Mouse (Mus musculus) kidney, adult 18-20 months (tissue): Measurements from ENCODE around the gene Ppif.

ENCODE experiments used
- DNase-seq: peaks from one replicate; pipeline ENCODE4 v3.0.0; 2021

Gene Ppif

DNA sequence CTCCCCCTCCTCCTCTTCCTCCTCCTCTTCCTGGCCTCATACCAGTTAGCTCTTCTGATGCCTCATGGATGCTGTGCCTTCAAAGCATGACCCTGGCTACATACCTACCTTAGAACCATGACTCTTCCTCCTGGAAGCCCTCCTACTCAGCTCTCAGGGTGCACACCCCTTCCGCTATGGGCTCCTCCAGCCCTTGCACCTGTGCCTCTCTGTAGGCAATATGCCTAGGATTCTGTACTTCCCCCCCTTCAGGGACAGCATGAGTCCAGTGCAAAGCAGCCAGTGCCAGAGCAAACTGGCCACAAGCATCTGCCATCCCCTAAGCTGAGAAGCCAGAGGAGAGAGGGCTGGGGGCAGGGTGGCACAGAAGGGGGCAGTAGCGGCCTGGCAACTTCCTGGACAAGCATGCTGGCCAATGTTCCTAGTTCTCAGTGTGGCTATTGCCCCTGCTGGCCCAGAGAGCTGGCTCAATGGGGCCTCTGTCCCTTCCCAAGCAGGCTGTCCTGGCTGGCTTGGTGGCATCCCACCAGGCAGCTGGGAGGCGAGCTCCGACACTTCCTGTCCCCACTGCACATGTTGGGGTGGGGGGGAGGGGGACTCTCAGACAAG, 46.1 kb downstream of the Ppif start:
- DNase-seq = no peak

GRCm38 (mm10) chr14:25741211-25741610, 47.3 kb downstream of the Ppif start:
- DNase-seq = no peak

GRCm38 (mm10) chr14:25741840-25742367, 48.0 kb downstream of the Ppif start:
- DNase-seq = no peak

DNA sequence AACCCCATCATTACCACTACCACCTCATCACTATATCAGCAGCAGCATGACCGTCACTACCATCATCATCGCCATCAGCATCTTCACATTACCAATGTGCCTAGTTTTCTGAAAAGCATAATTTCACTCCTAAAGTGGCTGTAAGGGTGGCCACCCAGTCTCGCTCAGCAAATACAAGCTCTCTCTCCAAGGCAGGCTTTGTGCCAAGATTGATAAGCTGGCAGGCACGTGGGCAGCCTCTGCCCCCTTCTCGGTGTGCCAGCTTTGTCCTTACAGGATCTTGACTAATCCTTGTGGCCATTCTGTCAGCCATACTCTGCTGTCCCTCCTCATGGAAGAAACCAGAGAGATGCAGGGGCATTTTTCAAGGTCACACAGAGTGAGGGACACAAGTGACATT, 49.0 kb downstream of the Ppif start:
- no peak for DNase-seq

DNA sequence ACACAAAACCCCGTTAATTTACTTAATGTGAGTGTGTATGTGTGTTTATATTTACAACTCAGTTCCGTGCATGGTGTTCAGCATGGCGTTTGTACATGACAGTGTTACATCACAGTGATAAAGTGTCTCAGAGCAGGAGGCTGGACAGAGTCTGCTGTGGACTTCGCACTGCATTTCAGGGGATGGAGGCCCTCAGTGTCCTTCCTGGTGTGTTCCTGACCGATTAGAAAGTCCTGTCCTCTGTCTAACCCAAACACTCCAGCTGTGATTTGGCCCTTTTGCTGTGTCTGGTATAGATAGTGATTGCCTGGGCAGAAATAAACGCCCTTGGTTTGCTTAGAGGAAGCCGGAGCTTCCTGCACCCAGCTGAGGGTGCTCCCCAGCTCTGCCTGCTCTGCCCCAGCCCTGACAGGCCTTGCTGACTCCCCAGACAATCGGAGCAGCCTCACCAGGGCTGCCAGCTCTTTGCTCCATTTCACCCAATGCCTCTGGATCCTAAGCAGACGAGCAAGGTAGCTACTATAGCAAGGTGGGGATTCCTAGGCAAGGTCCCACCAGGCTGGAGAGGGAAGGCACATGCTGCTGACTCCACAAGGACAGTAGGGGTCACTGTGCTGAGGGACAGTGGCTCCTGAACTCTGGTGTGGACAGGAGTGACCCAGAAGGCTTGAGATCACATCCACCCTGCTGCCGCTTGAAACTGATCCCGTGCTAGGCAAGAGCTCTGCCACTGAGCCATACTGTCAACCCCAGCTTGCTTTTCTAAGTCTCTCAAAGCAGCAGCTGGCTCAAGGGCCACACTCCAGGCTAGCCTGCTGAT, 51.6 kb downstream of the Ppif start:
- DNase-seq = no peak

GRCm38 (mm10) chr14:25746371-25746770, 52.4 kb downstream of the Ppif start:
- no peak for DNase-seq

DNA sequence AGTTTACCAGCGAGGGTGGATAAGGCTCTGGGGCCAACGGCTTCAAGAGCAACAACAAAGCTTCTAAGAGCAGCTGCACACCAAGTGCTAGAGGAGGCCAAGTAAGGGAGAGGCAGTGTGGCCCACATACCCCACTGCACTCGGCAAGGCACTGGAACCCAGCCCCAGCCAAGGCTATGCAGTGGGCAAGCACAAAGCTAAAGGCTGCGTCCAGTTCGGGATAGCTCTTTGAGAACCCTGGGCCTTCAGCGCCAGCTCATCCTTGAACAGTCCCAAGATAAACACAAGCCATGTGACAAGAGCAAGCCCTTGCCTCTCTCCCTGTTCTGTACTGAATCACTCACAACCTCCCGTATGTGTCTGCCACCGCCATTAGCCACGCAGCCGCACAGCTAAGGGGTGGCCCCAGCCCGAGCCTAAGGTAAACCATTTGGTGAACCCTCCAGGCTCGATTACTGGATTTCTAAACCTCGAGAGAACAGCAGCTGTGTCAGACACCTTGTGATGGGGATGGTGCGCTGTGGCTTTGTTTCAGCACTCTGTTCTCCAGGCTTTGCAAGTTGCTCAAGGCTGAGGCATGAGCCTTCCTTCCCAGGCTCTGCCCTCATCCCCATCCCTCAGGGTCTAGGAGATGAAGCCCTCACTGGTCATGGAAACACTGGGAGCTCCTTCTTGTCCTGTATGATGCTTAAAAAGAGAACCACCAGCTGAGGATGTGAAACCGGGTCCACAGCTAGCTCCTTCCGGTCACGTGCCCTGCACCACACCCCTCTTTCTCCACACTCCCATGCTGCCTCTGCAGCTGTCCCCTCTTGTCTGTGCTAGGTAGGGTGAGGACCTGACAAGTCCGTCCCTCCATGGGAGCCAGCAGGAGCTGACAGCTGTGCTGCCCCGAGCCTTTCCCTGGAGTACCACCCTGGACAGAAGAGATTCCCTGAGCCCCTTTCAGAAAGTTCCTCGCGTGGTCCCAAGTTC, 53.3 kb downstream of the Ppif start:
- DNase-seq = no peak

- DNase-seq = no peak
These were observed 54.2 kb downstream of the Ppif start for GRCm38 (mm10) chr14:25747996-25748756.

DNA sequence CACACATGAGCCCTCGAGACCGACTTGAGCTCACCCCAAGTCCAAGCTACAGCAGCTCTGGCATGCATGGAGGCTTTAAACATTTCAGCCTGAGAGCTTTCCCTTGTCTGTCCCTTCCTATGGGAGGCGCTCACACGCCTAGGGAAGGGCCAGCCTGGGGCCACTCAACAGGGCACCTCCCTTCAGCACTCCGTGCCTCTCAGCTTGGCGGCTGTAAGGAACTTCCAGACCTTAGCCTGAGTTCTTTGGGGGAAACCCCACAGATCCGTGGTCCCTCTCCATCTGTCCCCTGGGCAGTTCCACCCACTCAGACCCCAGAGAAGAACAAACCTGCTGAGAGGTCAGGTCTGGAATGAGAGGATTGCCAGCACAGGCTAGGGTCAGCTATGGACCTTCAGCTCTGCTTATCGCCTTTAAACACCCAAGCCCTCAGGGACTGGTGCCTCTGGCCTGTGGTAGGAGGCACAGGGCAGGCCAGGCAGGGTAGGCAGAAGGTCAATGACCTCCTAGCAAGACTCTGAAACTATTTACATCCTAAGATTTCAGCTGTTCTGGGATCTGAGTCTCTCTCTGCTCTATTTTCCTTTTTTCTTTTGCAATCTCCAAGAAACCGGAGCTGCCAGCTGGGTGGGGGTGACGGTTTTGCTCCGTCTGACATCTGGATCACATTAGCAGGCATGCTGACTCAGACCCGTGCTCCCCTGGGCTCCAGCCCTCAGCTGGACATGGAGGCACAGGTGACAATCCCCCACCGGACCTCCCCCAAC, 55.4 kb downstream of the Ppif start:
- no peak for DNase-seq
